Mouse (Mus musculus) midbrain, postnatal 0 days (tissue): Measurements from ENCODE around the gene Utp20. TPM values are rescaled to one million over a fixed set of nuclear protein-coding genes. Genes with fewer than 3 reads are reported as not detected.
"Not testable (repeated sequence)": the region's sequence is repeated elsewhere in the genome, so short reads cannot be mapped to it uniquely, and the experiment has no call there.

Experiments used
- ATAC-seq: fragments of 200-750 bp; cut with Nextera tagmentation; 2 replicates; pipeline ENCODE4 v1.8.0; 2017; ENCODE audit warnings: moderate number of reproducible peaks, mild to moderate bottlenecking, moderate TSS enrichment, moderate library complexity; ENCODE audit not compliant: low FRiP score
- DNase-seq: peaks from one replicate; pipeline ENCODE4 v3.0.0-alpha.2; 2015; ENCODE audit warnings: low spot score
- H3K27ac ChIP-seq: fragments of 300-500 bp; sonication (generic); 2 replicates; pipeline ENCODE4 v1.5.1; 2014; ENCODE audit warnings: low read depth, mild to moderate bottlenecking, low read length, mixed read lengths
- H3K27me3 ChIP-seq: fragments of 300-500 bp; sonication (generic); 2 replicates; pipeline ENCODE4 v1.6.1; 2014; ENCODE audit warnings: low read length, control low read depth, mixed read lengths; ENCODE audit not compliant: insufficient read depth
- H3K36me3 ChIP-seq: fragments of 300-500 bp; sonication (generic); 2 replicates; pipeline ENCODE4 v1.6.1; 2014; ENCODE audit warnings: low read length, control low read depth, mixed read lengths; ENCODE audit not compliant: insufficient read depth
- H3K4me1 ChIP-seq: fragments of 300-500 bp; sonication (generic); 2 replicates; pipeline ENCODE4 v1.6.1; 2014; ENCODE audit warnings: mild to moderate bottlenecking, control low read depth, antibody characterized with exemption, low read length, mixed read lengths; ENCODE audit not compliant: insufficient read depth
- H3K4me2 ChIP-seq: fragments of 300-500 bp; sonication (generic); 2 replicates; pipeline ENCODE4 v1.6.1; 2014; ENCODE audit warnings: low read depth, mild to moderate bottlenecking, low read length, mixed read lengths; ENCODE audit not compliant: poor library complexity, severe bottlenecking
- H3K4me3 ChIP-seq: fragments of 300-500 bp; sonication (generic); 2 replicates; pipeline ENCODE4 v1.5.1; 2014; ENCODE audit warnings: low read depth, mild to moderate bottlenecking, low read length, moderate library complexity
- H3K9ac ChIP-seq: fragments of 300-500 bp; sonication (generic); replicated peaks from 2 replicates; pipeline ENCODE4 v1.6.1; 2014; ENCODE audit warnings: mild to moderate bottlenecking, low read length, moderate library complexity, mixed read lengths; ENCODE audit not compliant: poor library complexity, severe bottlenecking
- H3K9me3 ChIP-seq: fragments of 300-500 bp; sonication (generic); 2 replicates; pipeline ENCODE4 v1.6.1; 2016; ENCODE audit warnings: low read length, control low read depth
- CTCF ChIP-seq: IDR thresholded peaks from 2 replicates; pipeline ENCODE4 v1.5.1; 2016; ENCODE audit warnings: antibody characterized with exemption, mild to moderate bottlenecking
- WGBS: fragments of 180-500 bp; shearing (Covaris S2); extraction: QIAGEN DNeasy Blood & Tissue Kit; methylation state at CpG from one replicate; pipeline ENCODE4 v1.1.7; 2014; 5-methylcytosine and 5-hydroxymethylcytosine counted together
- polyA plus RNA-seq: library from polyadenylated mRNA; unstranded; fragments of >200 nt; fragmentation: Nextera tagmentation; extraction: Ambion mirVana; gene quantifications from 2 replicates; pipeline ENCODE4 v1.2.1, GENCODE M21; 2015
- total RNA-seq: library from RNA; depleted of rRNA; stranded (reverse); fragments of >200 nt; gene quantifications from 2 replicates; pipeline ENCODE4 v1.2.3, GENCODE M21; 2014

The Utp20 gene
- total and polyA plus RNA-seq, 2 experiments from 2014 or later, result 5.1 to 8.8 TPM

- Histone ChIP-seq H3K27ac (no peak overlapping the region), H3K27me3 (no peaks in the 10 kb centered on the region), H3K4me1 (no peaks in the 10 kb centered on the region), H3K36me3 (peaks cover 55% of the 10 kb centered on the region), H3K9me3 (no peaks in the 10 kb centered on the region), H3K9ac (no peak overlapping the region), H3K4me3 (no peak overlapping the region), H3K4me2 (no peak overlapping the region)
- DNase-seq (no peak), ATAC-seq (no peak)
- 91% methylated on average over 4 of the region's 4 CpGs for WGBS
- no peak for TF ChIP-seq CTCF
Observed at GRCm38 (mm10) chr10:88796939-88797338, 29.7 kb downstream of the Utp20 start.

- H3K4me1 ChIP-seq, result no peaks in the 10 kb centered on the region
Observed at GRCm38 (mm10) chr10:88795226-88795625, 31.4 kb downstream of the Utp20 start.

GRCm38 (mm10) chr10:88794606-88795005 is 32.0 kb downstream of the Utp20 start:
- DNase-seq (no peak), ATAC-seq (no peak)
- no peak for TF ChIP-seq CTCF
- no peaks in the 10 kb centered on the region for H3K4me1 ChIP-seq
- WGBS, result 93% methylated on average over 8 of the region's 8 CpGs
- H3K27me3 ChIP-seq, result no peaks in the 10 kb centered on the region
- H3K4me2 ChIP-seq, result no peak overlapping the region
- H3K27ac ChIP-seq, result no peak overlapping the region
- H3K4me3 ChIP-seq, result no peak overlapping the region
- no peaks in the 10 kb centered on the region for H3K9me3 ChIP-seq
- H3K36me3 ChIP-seq, result peaks cover 54% of the 10 kb centered on the region
- no peak overlapping the region for H3K9ac ChIP-seq

More at GRCm38 (mm10) chr10:88795226-88795625, 31.4 kb downstream of the Utp20 start:
- no peak for ATAC-seq
- DNase-seq, result no peak
- Histone ChIP-seq H3K4me2 (no peak overlapping the region), H3K36me3 (peaks cover 59% of the 10 kb centered on the region), H3K4me3 (no peak overlapping the region), H3K27ac (no peak overlapping the region), H3K9ac (no peak overlapping the region), H3K27me3 (no peaks in the 10 kb centered on the region), H3K9me3 (no peaks in the 10 kb centered on the region)
- TF ChIP-seq CTCF, result no peak
- WGBS, result 98% methylated on average over 7 of the region's 7 CpGs

- H3K36me3 ChIP-seq, result peaks cover 47% of the 10 kb centered on the region
- no peaks in the 10 kb centered on the region for H3K27me3 ChIP-seq
- no peak for ATAC-seq
- H3K27ac ChIP-seq, result no peak overlapping the region
- no peaks in the 10 kb centered on the region for H3K4me1 ChIP-seq
- H3K4me3 ChIP-seq, result no peak overlapping the region
- H3K4me2 ChIP-seq, result no peak overlapping the region
- no peak overlapping the region for H3K9ac ChIP-seq
- H3K9me3 ChIP-seq, result no peaks in the 10 kb centered on the region
- no peak for DNase-seq
- TF ChIP-seq CTCF, result no peak
Observed at GRCm38 (mm10) chr10:88793671-88794070, 32.9 kb downstream of the Utp20 start.

- Histone ChIP-seq H3K4me2 (no peak overlapping the region), H3K9ac (no peak overlapping the region), H3K4me1 (no peaks in the 10 kb centered on the region), H3K9me3 (no peaks in the 10 kb centered on the region), H3K27ac (no peak overlapping the region), H3K4me3 (no peak overlapping the region), H3K36me3 (peaks cover 27% of the 10 kb centered on the region), H3K27me3 (no peaks in the 10 kb centered on the region)
- no peak for TF ChIP-seq CTCF
- ATAC-seq (no peak), DNase-seq (no peak)
- WGBS, result 73% methylated on average over 5 of the region's 5 CpGs
Observed at GRCm38 (mm10) chr10:88784513-88784931, 42.1 kb downstream of the Utp20 start.

- H3K27me3 ChIP-seq, result no peaks in the 10 kb centered on the region
- WGBS, result 96% methylated on average over 5 of the region's 5 CpGs
- no peak overlapping the region for H3K4me2 ChIP-seq
- no peaks in the 10 kb centered on the region for H3K4me1 ChIP-seq
- ATAC-seq, result no peak
- no peak for DNase-seq
- H3K4me3 ChIP-seq, result no peak overlapping the region
- H3K9ac ChIP-seq, result no peak overlapping the region
- no peak overlapping the region for H3K27ac ChIP-seq
- no peaks in the 10 kb centered on the region for H3K9me3 ChIP-seq
- TF ChIP-seq CTCF, result no peak
- H3K36me3 ChIP-seq, result peaks cover 31% of the 10 kb centered on the region
Observed at GRCm38 (mm10) chr10:88783941-88784340, 42.7 kb downstream of the Utp20 start.

- H3K9ac ChIP-seq, H3K27me3 ChIP-seq, H3K4me3 ChIP-seq, H3K27ac ChIP-seq, H3K4me2 ChIP-seq, ATAC-seq, DNase-seq, H3K4me1 ChIP-seq, H3K9me3 ChIP-seq: not testable (repeated sequence)
- H3K36me3 ChIP-seq, result peaks cover 32% of the 10 kb centered on the region
- 95% methylated on average over 2 of the region's 2 CpGs for WGBS
Observed at GRCm38 (mm10) chr10:88783135-88783534, 43.5 kb downstream of the Utp20 start.
